Mouse (Mus musculus): ENCODE data around the gene Gm9112. TPM values are rescaled to one million over a fixed set of nuclear protein-coding genes. Genes with fewer than 3 reads are reported as not detected.

Gm9112 gene
- polyA plus RNA-seq, 1 experiment from 2014 or later, result not detected

Other genes with a start within 250 kb of the Gm9112 start
- 8.3 and 8.5 TPM in 2 replicates for gene Hdac8, start 202.3 kb downstream of the Gm9112 start, polyA plus RNA-seq (2015; fragmentation: Nextera tagmentation; extraction: Ambion mirVana)
- 9.5 TPM in 2 replicates for gene Phka1, start 63.4 kb downstream of the Gm9112 start, polyA plus RNA-seq (2015; fragmentation: Nextera tagmentation; extraction: Ambion mirVana)
- not detected in 2 replicates for gene Gm3880, start 20.7 kb downstream of the Gm9112 start, polyA plus RNA-seq (2015; fragmentation: Nextera tagmentation; extraction: Ambion mirVana)
- gene Dmrtc1b, start 230 bp upstream of the Gm9112 start, polyA plus RNA-seq (2015; fragmentation: Nextera tagmentation; extraction: Ambion mirVana), result not detected in 2 replicates
- not detected in 2 replicates for gene Dmrtc1c1, start 95.3 kb upstream of the Gm9112 start, polyA plus RNA-seq (2015; fragmentation: Nextera tagmentation; extraction: Ambion mirVana)
- not detected in 2 replicates for gene Dmrtc1c2, start 147.0 kb upstream of the Gm9112 start, polyA plus RNA-seq (2015; fragmentation: Nextera tagmentation; extraction: Ambion mirVana)
- gene 1700031F05Rik, start 160.3 kb upstream of the Gm9112 start, polyA plus RNA-seq (2015; fragmentation: Nextera tagmentation; extraction: Ambion mirVana), result not detected in 2 replicates
- gene Dmrtc1a, start 201.1 kb upstream of the Gm9112 start, polyA plus RNA-seq (2015; fragmentation: Nextera tagmentation; extraction: Ambion mirVana), result 2.2 and 2.3 TPM in 2 replicates
- not detected in 2 replicates for gene 1700011M02Rik, start 201.3 kb upstream of the Gm9112 start, polyA plus RNA-seq (2015; fragmentation: Nextera tagmentation; extraction: Ambion mirVana)
- gene 1700018G05Rik, start 220.7 kb upstream of the Gm9112 start, polyA plus RNA-seq (2015; fragmentation: Nextera tagmentation; extraction: Ambion mirVana), result not detected in 2 replicates